Mouse (Mus musculus) CH12.LX (cell line): ENCODE measurements around the gene Olfr96. TPM values are rescaled to one million over a fixed set of nuclear protein-coding genes. Genes with fewer than 3 reads are reported as not detected.

Source experiments
- DNase-seq: peaks from one replicate; pipeline ENCODE4 v3.0.0-alpha.2; 2013; ENCODE audit errors: extremely low read depth
- H3K27ac ChIP-seq: 2 replicates; pipeline ENCODE4 v1.5.1; 2012; ENCODE audit warnings: low read depth, mild to moderate bottlenecking, control low read depth, moderate library complexity; ENCODE audit not compliant: insufficient read depth
- H3K27me3 ChIP-seq: replicated peaks from 2 replicates; pipeline ENCODE3; 2012; ENCODE audit warnings: inconsistent platforms
- H3K36me3 ChIP-seq, 2 experiments: replicated peaks in 1 of 2; 2 replicates each; pipeline versions ENCODE3 to v1.6.1; 2012; ENCODE audit warnings: inconsistent platforms in 1 of 2, low read length in 1 of 2, mild to moderate bottlenecking in 1 of 2, mixed read lengths in 1 of 2, moderate library complexity in 1 of 2; ENCODE audit not compliant: control insufficient read depth in 1 of 2, insufficient read depth in 1 of 2
- H3K4me1 ChIP-seq, 2 experiments: 2 replicates each; pipeline ENCODE4 v1.6.1; 2012; ENCODE audit warnings: inconsistent platforms in 1 of 2, moderate library complexity in 1 of 2; ENCODE audit not compliant: insufficient read depth in 2 of 2, control insufficient read depth in 1 of 2
- H3K4me2 ChIP-seq: 2 replicates; pipeline ENCODE4 v1.6.1; 2012; ENCODE audit warnings: low read depth, mild to moderate bottlenecking, control low read depth; ENCODE audit not compliant: poor library complexity, insufficient read depth, severe bottlenecking
- H3K4me3 ChIP-seq, 3 experiments: fragments of 150-350 bp in 1 of 3; sonication (generic) in 1 of 3; replicated peaks in 1 of 3; 2 replicates each; pipeline versions ENCODE3 to v1.5.1; 2011 to 2012; ENCODE audit warnings: low read depth in 2 of 3, low read length in 2 of 3, mild to moderate bottlenecking in 2 of 3, moderate library complexity in 2 of 3, control low read depth in 1 of 3, improper control_type of control experiment in 1 of 3, inconsistent platforms in 1 of 3, mixed read lengths in 1 of 3; ENCODE audit not compliant: poor library complexity in 1 of 3
- H3K79me2 ChIP-seq: replicated peaks from 2 replicates; pipeline ENCODE4 v1.6.1; 2012; ENCODE audit warnings: mild to moderate bottlenecking, moderate library complexity; ENCODE audit not compliant: control insufficient read depth, poor library complexity, insufficient read depth, severe bottlenecking; ENCODE audit errors: extremely low read depth
- H3K9ac ChIP-seq: 2 replicates; pipeline ENCODE4 v1.6.1; 2012; ENCODE audit warnings: low read depth, mild to moderate bottlenecking, control low read depth, moderate library complexity; ENCODE audit not compliant: insufficient read depth
- H3K9me3 ChIP-seq: replicated peaks from 2 replicates; pipeline ENCODE3; 2012; ENCODE audit warnings: low read length, inconsistent platforms, mixed read lengths
- BHLHE40 ChIP-seq: IDR thresholded peaks from 2 replicates; pipeline ENCODE4 v1.6.1; 2011; ENCODE audit warnings: mild to moderate bottlenecking, low read depth, low read length, improper control_type of control experiment
- CHD1 ChIP-seq: IDR thresholded peaks from 2 replicates; pipeline ENCODE4 v1.6.1; 2012; ENCODE audit warnings: low read depth, low read length, improper control_type of control experiment, inconsistent platforms
- CHD2 ChIP-seq: IDR thresholded peaks from 2 replicates; pipeline ENCODE4 v1.6.1; 2011; ENCODE audit warnings: low read length, improper control_type of control experiment
- CTCF ChIP-seq, 2 experiments: IDR thresholded peaks in 1 of 2; conservative IDR thresholded peaks in 1 of 2; 2 replicates each; pipeline ENCODE4 v1.5.1; 2011 to 2012; ENCODE audit warnings: low read depth in 2 of 2, low read length in 2 of 2, improper control_type of control experiment in 1 of 2, inconsistent platforms in 1 of 2, mild to moderate bottlenecking in 1 of 2, moderate library complexity in 1 of 2
- ELF1 ChIP-seq: IDR thresholded peaks from 2 replicates; pipeline ENCODE4 v1.6.1; 2014; ENCODE audit warnings: low read depth, mild to moderate bottlenecking, inconsistent platforms, low read length, improper control_type of control experiment
- EP300 ChIP-seq: IDR thresholded peaks from 2 replicates; pipeline ENCODE4 v1.6.1; 2011; ENCODE audit warnings: low read length, improper control_type of control experiment
- ETS1 ChIP-seq: conservative IDR thresholded peaks from 2 replicates; pipeline ENCODE4 v1.6.1; 2012; ENCODE audit warnings: low read depth, mild to moderate bottlenecking, inconsistent platforms, low read length, improper control_type of control experiment, moderate library complexity
- GABPA ChIP-seq: IDR thresholded peaks from 2 replicates; pipeline ENCODE4 v1.6.1; 2012; ENCODE audit warnings: low read depth, low read length, improper control_type of control experiment, inconsistent platforms; ENCODE audit not compliant: insufficient replicate concordance
- HCFC1 ChIP-seq: IDR thresholded peaks from 2 replicates; pipeline ENCODE4 v1.6.1; 2012; ENCODE audit warnings: low read depth, mild to moderate bottlenecking, inconsistent platforms, low read length, improper control_type of control experiment
- IRF4 ChIP-seq: IDR thresholded peaks from 2 replicates; pipeline ENCODE4 v1.6.1; 2014; ENCODE audit warnings: low read depth, mild to moderate bottlenecking, inconsistent platforms, low read length, improper control_type of control experiment
- JUN ChIP-seq: IDR thresholded peaks from 2 replicates; pipeline ENCODE4 v1.6.1; 2011; ENCODE audit warnings: low read depth, mild to moderate bottlenecking, low read length, improper control_type of control experiment, moderate library complexity; ENCODE audit not compliant: insufficient read depth
- JUND ChIP-seq: conservative IDR thresholded peaks from 2 replicates; pipeline ENCODE4 v1.6.1; 2011; ENCODE audit warnings: low read depth, low read length, improper control_type of control experiment
- MAFK ChIP-seq: IDR thresholded peaks from 2 replicates; pipeline ENCODE4 v1.6.1; 2011; ENCODE audit warnings: low read length, improper control_type of control experiment; ENCODE audit not compliant: insufficient replicate concordance
- MAX ChIP-seq: IDR thresholded peaks from 2 replicates; pipeline ENCODE4 v1.6.1; 2011; ENCODE audit warnings: low read length, improper control_type of control experiment
- MAZ ChIP-seq: IDR thresholded peaks from 2 replicates; pipeline ENCODE4 v1.6.1; 2012; ENCODE audit warnings: low read depth, mild to moderate bottlenecking, inconsistent platforms, low read length, improper control_type of control experiment, moderate library complexity
- MEF2A ChIP-seq: IDR thresholded peaks from 2 replicates; pipeline ENCODE4 v1.6.1; 2014; ENCODE audit warnings: low read depth, mild to moderate bottlenecking, inconsistent platforms, low read length, improper control_type of control experiment, borderline replicate concordance
- MXI1 ChIP-seq: IDR thresholded peaks from 2 replicates; pipeline ENCODE4 v1.6.1; 2011; ENCODE audit warnings: mild to moderate bottlenecking, low read depth, low read length, improper control_type of control experiment
- MYC ChIP-seq: IDR thresholded peaks from 2 replicates; pipeline ENCODE4 v1.6.1; 2011; ENCODE audit warnings: low read depth, mild to moderate bottlenecking, improper control_type of control experiment, low read length
- NELFE ChIP-seq: IDR thresholded peaks from 2 replicates; pipeline ENCODE4 v1.6.1; 2011; ENCODE audit warnings: low read depth, low read length, improper control_type of control experiment
- NRF1 ChIP-seq: IDR thresholded peaks from 2 replicates; pipeline ENCODE4 v1.6.1; 2014; ENCODE audit warnings: low read depth, mild to moderate bottlenecking, inconsistent platforms, low read length, improper control_type of control experiment, moderate library complexity
- PAX5 ChIP-seq: IDR thresholded peaks from 2 replicates; pipeline ENCODE4 v1.6.1; 2012; ENCODE audit warnings: low read length, inconsistent platforms, mixed read lengths
- POLR2A ChIP-seq: IDR thresholded peaks from 2 replicates; pipeline ENCODE4 v1.6.1; 2011; ENCODE audit warnings: low read depth, mild to moderate bottlenecking, improper control_type of control experiment, low read length
- POLR2AphosphoS2 ChIP-seq: IDR thresholded peaks from 2 replicates; pipeline ENCODE4 v1.6.1; 2011; ENCODE audit warnings: low read depth, low read length, improper control_type of control experiment
- RAD21 ChIP-seq: IDR thresholded peaks from 2 replicates; pipeline ENCODE4 v1.6.1; 2011; ENCODE audit warnings: low read depth, mild to moderate bottlenecking, low read length, improper control_type of control experiment, moderate library complexity
- RCOR1 ChIP-seq: conservative IDR thresholded peaks from 2 replicates; pipeline ENCODE4 v1.6.1; 2012; ENCODE audit warnings: low read depth, mild to moderate bottlenecking, inconsistent platforms, low read length, improper control_type of control experiment
- SIN3A ChIP-seq: IDR thresholded peaks from 2 replicates; pipeline ENCODE4 v1.6.1; 2012; ENCODE audit warnings: low read length, improper control_type of control experiment, inconsistent platforms
- TBP ChIP-seq: conservative IDR thresholded peaks from 2 replicates; pipeline ENCODE4 v1.6.1; 2011; ENCODE audit warnings: low read depth, low read length, improper control_type of control experiment
- TCF12 ChIP-seq: IDR thresholded peaks from 2 replicates; pipeline ENCODE4 v1.6.1; 2014; ENCODE audit warnings: low read depth, mild to moderate bottlenecking, inconsistent platforms, low read length, improper control_type of control experiment
- USF1 ChIP-seq: IDR thresholded peaks from 2 replicates; pipeline ENCODE4 v1.6.1; 2014; ENCODE audit warnings: low read depth, mild to moderate bottlenecking, inconsistent platforms, low read length, improper control_type of control experiment
- USF2 ChIP-seq: conservative IDR thresholded peaks from 2 replicates; pipeline ENCODE4 v1.6.1; 2011; ENCODE audit warnings: low read depth, low read length, improper control_type of control experiment
- ZC3H11A ChIP-seq: IDR thresholded peaks from 2 replicates; pipeline ENCODE4 v1.6.1; 2012; ENCODE audit warnings: low read depth, mild to moderate bottlenecking, inconsistent platforms, low read length, improper control_type of control experiment
- ZMIZ1 ChIP-seq: IDR thresholded peaks from 2 replicates; pipeline ENCODE4 v1.6.1; 2012; ENCODE audit warnings: low read depth, mild to moderate bottlenecking, inconsistent platforms, low read length, improper control_type of control experiment
- ZNF384 ChIP-seq: IDR thresholded peaks from 2 replicates; pipeline ENCODE4 v1.6.1; 2012; ENCODE audit warnings: low read depth, low read length, improper control_type of control experiment, inconsistent platforms
- dilution Hi-C: fragments of 300-500 bp; cut with MboI; formaldehyde crosslinking; loops from 2 replicates; pipeline ENCODE4 v1.14.3; 2020; ENCODE audit warnings: low sequenced_read_pairs; ENCODE audit not compliant: extremely low pct_unique_long_range_greater_than_20kb, extremely low pct_ligation_motif_present
- in situ Hi-C: fragments of 300-500 bp; cut with MboI; formaldehyde crosslinking; loops from 3 replicates; pipeline ENCODE4 v1.14.3; 2019; ENCODE audit warnings: low sequenced_read_pairs, low pct_ligation_motif_present, low pct_unique_long_range_greater_than_20kb, mixed read lengths
- polyA plus RNA-seq: library from polyadenylated mRNA; unstranded; fragments of >175 nt; gene quantifications from 2 replicates; pipeline ENCODE4 v1.2.1, GENCODE M21; 2012; ENCODE audit warnings: low read depth; ENCODE audit not compliant: insufficient read length
- total RNA-seq, 2 experiments: library from RNA; depleted of rRNA; stranded (reverse); fragments of 300-350 nt in 1 of 2; fragments of >200 nt in 1 of 2; gene quantifications; 2 replicates each; pipeline ENCODE4 v1.2.3; 2012 to 2014

Gene Olfr96
- total RNA-seq (2012; rRNA removed) (not detected in 2 replicates), total RNA-seq (2014; rRNA removed) (not detected in 2 replicates), polyA plus RNA-seq (not detected in 2 replicates)

- dilution Hi-C loops: no loop called here
- Histone ChIP-seq H3K4me3 (no peak within 1 kb of the TSS), H3K27me3 (peaks cover 3% of the 10 kb centered on the region), H3K4me2 (no peak within 1 kb of the TSS), H3K27ac (no peak within 1 kb of the TSS), H3K36me3 (no peaks in the 10 kb centered on the region), H3K9me3 (peaks cover 2% of the 10 kb centered on the region), H3K9ac (no peak within 1 kb of the TSS), H3K79me2 (no peaks in the 10 kb centered on the region), H3K4me1 (no peaks in the 10 kb centered on the region)
- in situ Hi-C loops: no loop called here
- no peak for DNase-seq
- TF ChIP-seq NELFE (no peak), ELF1 (no peak), POLR2A (no peak), ZC3H11A (no peak), MEF2A (no peak)
Measured at GRCm38 (mm10) chr17:37219846-37220245, at the start of gene Olfr96. TSS of gene Olfr96 (plus strand) at chr17:37220146.

- H3K4me3 ChIP-seq: no peak overlapping the region
- peaks cover 0 to 3% of the 10 kb centered on the region in 2 experiments; a peak in 1 of 4 replicates for H3K4me1 ChIP-seq
- H3K27ac ChIP-seq: no peak overlapping the region; the same call in 1 of the 2 replicates
- in situ Hi-C loops (no loop called here), dilution Hi-C loops (no loop called here)
- no peaks in the 10 kb centered on the region for H3K9me3 ChIP-seq
- peak; percentile 46 for DNase-seq
- no peaks in the 10 kb centered on the region for H3K27me3 ChIP-seq
- no peaks in the 10 kb centered on the region for H3K79me2 ChIP-seq
- H3K36me3 ChIP-seq: no peaks in the 10 kb centered on the region
- H3K4me2 ChIP-seq: peak overlapping the region; percentile 34; the same call in 1 of the 2 replicates
- H3K9ac ChIP-seq: no peak overlapping the region
- no peak for TF ChIP-seq MXI1
- no peak for TF ChIP-seq USF1
- no peak for TF ChIP-seq NELFE
- no peak for TF ChIP-seq CHD2
- no peak for TF ChIP-seq CTCF (conservative IDR thresholded peaks at IDR 0.05 in 1 of 2, IDR thresholded peaks at IDR 0.05 in 1 of 2; ENCODE audit: low read depth in 2 of 2, low read length in 2 of 2)
- TF ChIP-seq NRF1: no peak
- TF ChIP-seq RCOR1: no peak
- peak; percentile 85 for TF ChIP-seq JUN
- TF ChIP-seq ETS1: peak; percentile 81
- no peak for TF ChIP-seq ELF1
- TF ChIP-seq HCFC1: no peak; the same call in 1 of the 2 replicates
- no peak for TF ChIP-seq MYC
- TF ChIP-seq ZNF384: no peak
- no peak for TF ChIP-seq POLR2AphosphoS2
- no peak for TF ChIP-seq SIN3A
- no peak for TF ChIP-seq USF2
- TF ChIP-seq EP300: peak; percentile 58
- TF ChIP-seq MAZ: no peak
- TF ChIP-seq PAX5: no peak
- no peak for TF ChIP-seq MAX
- TF ChIP-seq TBP: peak; percentile 96
- 0 out of 2 replicates have a peak, but pooled peaks have one; percentile 42 for TF ChIP-seq TCF12
- no peak for TF ChIP-seq MAFK
- TF ChIP-seq IRF4: peak; percentile 88
- no peak for TF ChIP-seq GABPA
- TF ChIP-seq CHD1: peak; percentile 88; the same call in 1 of the 2 replicates
- TF ChIP-seq RAD21: no peak
- no peak for TF ChIP-seq ZMIZ1
- TF ChIP-seq JUND: peak; percentile 59; the same call in 1 of the 2 replicates
- TF ChIP-seq BHLHE40: peak; percentile 29; the same call in 1 of the 2 replicates
- no peak for TF ChIP-seq POLR2A
- TF ChIP-seq MEF2A: peak; percentile 92
Measured at GRCm38 (mm10) chr17:37185474-37185873, 34.5 kb upstream of the Olfr96 start.
